Mouse (Mus musculus): ENCODE measurements around the gene Plekha6. TPM values are rescaled to one million over a fixed set of nuclear protein-coding genes. Genes with fewer than 3 reads are reported as not detected.

Plekha6 gene
- polyA plus RNA-seq, 1 experiment from 2014 or later: 17.0 TPM

DNA sequence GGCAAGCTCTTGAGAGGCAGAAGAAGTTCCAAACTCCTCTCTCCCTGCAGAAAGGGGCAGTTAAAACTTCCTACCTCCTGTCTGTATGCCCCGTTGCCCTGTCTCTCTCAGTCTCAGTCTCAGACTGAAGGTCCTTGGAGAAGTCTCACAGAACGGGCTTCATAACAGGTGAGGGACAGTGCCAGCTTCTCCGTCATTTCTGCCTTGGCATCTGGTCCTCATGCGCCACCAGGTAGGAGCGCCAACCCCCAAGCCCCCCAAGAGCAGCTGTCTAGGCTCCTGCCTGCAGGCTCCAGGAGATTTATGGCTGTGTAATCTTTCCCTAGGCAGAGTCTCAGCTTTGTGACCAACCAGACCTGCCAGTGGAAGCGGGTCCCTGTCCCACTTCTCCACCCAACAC lies 86.8 kb downstream of the Plekha6 start:
- ATAC-seq (ENCODE audit: low FRiP score): no peak
- Histone ChIP-seq H3K4me3 (ENCODE audit: low read depth, low read length) (no peak overlapping the region), H3K4me1 (ENCODE audit: control insufficient read depth, insufficient read depth, low read length) (peaks cover 30% of the 10 kb centered on the region), H3K4me2 (no peak overlapping the region), H3K9me3 (ENCODE audit: control insufficient read depth, low read length) (no peaks in the 10 kb centered on the region), H3K27me3 (ENCODE audit: control insufficient read depth, insufficient read depth, low read length) (no peaks in the 10 kb centered on the region), H3K36me3 (ENCODE audit: control insufficient read depth, insufficient read depth, low read length) (0 out of 2 replicates have a peak, but pooled peaks cover 2% of the 10 kb centered on the region), H3K27ac (ENCODE audit: low read depth, low read length) (no peak overlapping the region), H3K9ac (ENCODE audit: low read length) (no peak overlapping the region)
- no peak for DNase-seq (ENCODE audit: low spot score, missing footprints)
- 96% methylated on average over 6 of the region's 6 CpGs for WGBS

DNA sequence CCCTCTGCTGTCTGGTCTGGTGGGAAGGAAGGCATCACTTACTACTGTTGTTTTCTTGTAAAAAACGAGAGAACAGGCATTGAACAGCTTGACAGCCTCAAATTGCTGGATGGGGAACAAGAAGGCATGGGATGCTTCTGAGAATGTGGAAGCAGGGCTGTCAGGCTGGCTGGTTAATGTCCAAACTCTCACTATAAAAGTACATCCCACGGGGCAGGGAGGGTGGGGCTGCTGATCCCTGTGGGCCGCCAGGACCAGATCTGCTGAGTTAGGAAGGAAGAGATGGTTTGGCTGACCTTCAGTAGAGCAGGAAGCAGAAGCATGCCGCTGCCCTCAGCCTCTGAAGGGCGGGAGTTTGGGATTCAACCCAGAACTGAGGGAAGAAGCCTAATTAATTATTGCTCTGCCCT lies 87.6 kb downstream of the Plekha6 start:
- no peak for ATAC-seq (ENCODE audit: low FRiP score)
- WGBS: 48% methylated on average over 5 of the region's 5 CpGs
- Histone ChIP-seq H3K27me3 (ENCODE audit: control insufficient read depth, insufficient read depth, low read length) (no peaks in the 10 kb centered on the region), H3K27ac (ENCODE audit: low read depth, low read length) (no peak overlapping the region), H3K4me3 (ENCODE audit: low read depth, low read length) (no peak overlapping the region), H3K9ac (ENCODE audit: low read length) (no peak overlapping the region), H3K4me1 (ENCODE audit: control insufficient read depth, insufficient read depth, low read length) (peaks cover 24% of the 10 kb centered on the region), H3K4me2 (no peak overlapping the region), H3K36me3 (ENCODE audit: control insufficient read depth, insufficient read depth, low read length) (0 out of 2 replicates have a peak, but pooled peaks cover 2% of the 10 kb centered on the region), H3K9me3 (ENCODE audit: control insufficient read depth, low read length) (no peaks in the 10 kb centered on the region)
- DNase-seq (ENCODE audit: low spot score, missing footprints): no peak

GRCm38 (mm10) chr1:133252251-133252650 lies 88.2 kb downstream of the Plekha6 start:
- H3K4me3 ChIP-seq (ENCODE audit: low read depth, low read length): no peak overlapping the region
- no peak for ATAC-seq (ENCODE audit: low FRiP score)
- no peak overlapping the region for H3K9ac ChIP-seq (ENCODE audit: low read length)
- H3K4me2 ChIP-seq: no peak overlapping the region
- H3K4me1 ChIP-seq (ENCODE audit: control insufficient read depth, insufficient read depth, low read length): peaks cover 19% of the 10 kb centered on the region
- H3K27ac ChIP-seq (ENCODE audit: low read depth, low read length): no peak overlapping the region
- DNase-seq (ENCODE audit: low spot score, missing footprints): no peak
- H3K36me3 ChIP-seq (ENCODE audit: control insufficient read depth, insufficient read depth, low read length): 0 out of 2 replicates have a peak, but pooled peaks cover 2% of the 10 kb centered on the region
- no peaks in the 10 kb centered on the region for H3K9me3 ChIP-seq (ENCODE audit: control insufficient read depth, low read length)
- 91% methylated on average over 3 of the region's 3 CpGs for WGBS
- H3K27me3 ChIP-seq (ENCODE audit: control insufficient read depth, insufficient read depth, low read length): no peaks in the 10 kb centered on the region

- no peak for ATAC-seq (ENCODE audit: low FRiP score)
- Histone ChIP-seq H3K36me3 (ENCODE audit: control insufficient read depth, insufficient read depth, low read length) (0 out of 2 replicates have a peak, but pooled peaks cover 2% of the 10 kb centered on the region), H3K4me1 (ENCODE audit: control insufficient read depth, insufficient read depth, low read length) (peaks cover 19% of the 10 kb centered on the region), H3K4me2 (no peak overlapping the region), H3K27ac (ENCODE audit: low read depth, low read length) (no peak overlapping the region), H3K9ac (ENCODE audit: low read length) (no peak overlapping the region), H3K4me3 (ENCODE audit: low read depth, low read length) (no peak overlapping the region), H3K9me3 (ENCODE audit: control insufficient read depth, low read length) (no peaks in the 10 kb centered on the region), H3K27me3 (ENCODE audit: control insufficient read depth, insufficient read depth, low read length) (no peaks in the 10 kb centered on the region)
- WGBS: 60% methylated on average over 10 of the region's 10 CpGs
- no peak for DNase-seq (ENCODE audit: low spot score, missing footprints)
Measured at GRCm38 (mm10) chr1:133252801-133253531, 89.0 kb downstream of the Plekha6 start.

DNA sequence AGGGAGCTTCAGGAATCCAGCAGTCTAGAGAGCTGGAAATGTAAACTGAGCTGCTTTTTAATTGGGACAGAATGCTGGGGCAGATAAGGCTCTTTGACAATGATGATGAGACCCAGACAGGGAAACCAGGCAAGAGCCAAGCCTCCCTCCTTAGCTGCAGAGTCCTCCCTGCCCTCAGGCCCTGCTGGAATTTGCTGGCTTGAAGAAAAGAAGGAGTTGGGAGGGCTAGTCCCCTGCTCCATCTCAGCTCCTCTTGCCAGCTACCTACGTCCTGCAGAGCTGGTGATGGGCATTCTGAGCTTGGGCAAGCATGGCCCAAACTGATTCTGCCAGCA lies 89.5 kb downstream of the Plekha6 start:
- WGBS: 65% methylated on average over 1 of the region's 1 CpGs
- no peak overlapping the region for H3K27ac ChIP-seq (ENCODE audit: low read depth, low read length)

DNA sequence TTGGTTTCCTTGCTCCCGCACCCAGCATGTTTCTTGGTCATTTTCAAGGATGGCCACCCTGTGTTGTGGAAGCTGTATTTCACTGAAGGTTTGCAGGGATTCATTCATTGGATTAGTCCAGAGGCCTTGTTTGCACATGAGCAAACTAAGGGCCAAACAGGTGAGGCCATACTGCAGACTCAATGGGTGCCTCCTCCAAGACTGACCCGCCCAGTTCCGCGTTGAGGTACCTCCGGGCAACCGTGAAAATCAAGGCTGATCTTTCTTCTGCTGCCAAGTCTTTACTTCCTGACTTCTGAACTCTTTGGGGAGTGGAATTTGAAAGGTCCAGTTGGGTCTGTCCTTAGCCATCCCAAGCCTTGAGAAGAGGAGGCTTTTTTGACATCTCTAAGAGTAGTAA lies 90.2 kb downstream of the Plekha6 start:
- DNase-seq (ENCODE audit: low spot score, missing footprints): no peak
- Histone ChIP-seq H3K27ac (ENCODE audit: low read depth, low read length) (no peak overlapping the region), H3K9me3 (ENCODE audit: control insufficient read depth, low read length) (no peaks in the 10 kb centered on the region), H3K27me3 (ENCODE audit: control insufficient read depth, insufficient read depth, low read length) (no peaks in the 10 kb centered on the region), H3K4me3 (ENCODE audit: low read depth, low read length) (no peak overlapping the region), H3K4me1 (ENCODE audit: control insufficient read depth, insufficient read depth, low read length) (peaks cover 21% of the 10 kb centered on the region), H3K36me3 (ENCODE audit: control insufficient read depth, insufficient read depth, low read length) (no peaks in the 10 kb centered on the region), H3K4me2 (no peak overlapping the region), H3K9ac (ENCODE audit: low read length) (no peak overlapping the region)
- no peak for ATAC-seq (ENCODE audit: low FRiP score)
- 91% methylated on average over 6 of the region's 6 CpGs for WGBS

More for the DNA sequence above, 89.5 kb downstream of the Plekha6 start:
- Histone ChIP-seq H3K4me3 (ENCODE audit: low read depth, low read length) (no peak overlapping the region), H3K36me3 (ENCODE audit: control insufficient read depth, insufficient read depth, low read length) (no peaks in the 10 kb centered on the region), H3K9me3 (ENCODE audit: control insufficient read depth, low read length) (no peaks in the 10 kb centered on the region), H3K4me1 (ENCODE audit: control insufficient read depth, insufficient read depth, low read length) (peaks cover 19% of the 10 kb centered on the region), H3K27me3 (ENCODE audit: control insufficient read depth, insufficient read depth, low read length) (no peaks in the 10 kb centered on the region), H3K4me2 (no peak overlapping the region), H3K9ac (ENCODE audit: low read length) (no peak overlapping the region)
- ATAC-seq (ENCODE audit: low FRiP score) (no peak), DNase-seq (ENCODE audit: low spot score, missing footprints) (no peak)

DNA sequence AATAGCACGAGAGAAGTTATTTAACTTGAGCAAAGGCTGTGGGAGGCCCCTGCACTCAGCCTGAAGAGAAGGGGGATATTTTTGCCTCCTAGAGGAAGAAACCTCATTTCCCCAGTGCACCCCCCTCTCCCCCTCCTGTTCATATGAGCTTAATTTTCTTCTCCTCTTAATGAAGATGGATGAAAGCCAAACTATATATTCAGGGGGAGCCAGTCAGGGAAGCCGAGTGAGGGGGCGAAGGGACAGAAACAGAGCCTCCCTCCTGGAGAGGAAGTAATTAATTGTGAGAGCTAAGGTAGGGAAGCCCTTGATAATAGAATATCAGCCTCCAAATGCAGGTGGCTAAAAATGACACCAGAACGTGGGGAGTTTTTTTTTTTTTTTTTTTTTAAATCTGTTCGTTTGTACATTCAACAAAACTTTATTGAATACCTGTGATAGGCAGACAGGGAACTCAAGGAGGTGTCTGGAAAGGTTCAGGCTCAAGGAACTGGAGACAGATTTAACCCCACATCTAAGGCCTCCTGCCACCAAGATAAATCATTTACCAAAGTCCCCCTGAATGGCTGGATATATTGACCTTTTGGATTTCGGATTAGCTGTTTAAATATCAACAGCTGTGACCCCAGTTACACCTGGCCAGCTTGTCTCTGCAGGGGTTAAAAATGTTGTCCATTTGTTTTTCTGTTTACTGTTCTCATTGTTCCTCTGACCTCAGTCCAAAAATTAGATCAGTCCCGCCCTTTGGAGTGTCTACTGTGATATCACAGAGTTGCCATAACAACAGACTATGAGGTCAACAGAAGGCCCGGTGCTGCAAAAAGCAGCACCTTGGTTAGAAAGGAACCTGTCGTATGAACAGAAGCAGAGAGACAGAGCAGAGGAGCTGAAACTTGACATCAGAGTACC lies 91.1 kb downstream of the Plekha6 start:
- ATAC-seq (ENCODE audit: low FRiP score): no peak
- Histone ChIP-seq H3K9ac (ENCODE audit: low read length) (no peak overlapping the region), H3K27ac (ENCODE audit: low read depth, low read length) (no peak overlapping the region), H3K9me3 (ENCODE audit: control insufficient read depth, low read length) (no peaks in the 10 kb centered on the region), H3K4me3 (ENCODE audit: low read depth, low read length) (no peak overlapping the region), H3K4me2 (no peak overlapping the region), H3K27me3 (ENCODE audit: control insufficient read depth, insufficient read depth, low read length) (no peaks in the 10 kb centered on the region), H3K36me3 (ENCODE audit: control insufficient read depth, insufficient read depth, low read length) (peaks cover 2% of the 10 kb centered on the region; the same call in 1 of the 2 replicates), H3K4me1 (ENCODE audit: control insufficient read depth, insufficient read depth, low read length) (peaks cover 21% of the 10 kb centered on the region)
- no peak for DNase-seq (ENCODE audit: low spot score, missing footprints)
- 60% methylated on average over 9 of the region's 9 CpGs for WGBS

DNA sequence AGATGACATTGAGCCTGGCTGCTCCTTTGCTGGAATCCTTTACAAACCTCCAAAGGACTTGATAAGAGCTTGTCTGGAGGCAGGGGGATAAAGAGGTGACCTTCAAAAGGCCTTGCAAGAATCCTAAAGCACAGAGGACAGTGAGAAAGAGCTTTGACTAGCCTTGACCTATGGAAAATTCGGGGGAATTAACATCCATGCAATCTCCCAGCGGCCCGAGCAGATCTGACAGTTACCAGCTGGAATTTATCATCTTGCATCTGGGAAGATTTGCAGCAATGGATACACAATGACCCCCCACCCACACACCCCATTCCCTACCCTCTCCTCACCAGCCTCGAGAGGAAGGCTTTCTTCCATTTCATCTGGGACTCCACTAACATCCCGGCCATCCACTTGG lies 91.8 kb downstream of the Plekha6 start:
- Histone ChIP-seq H3K4me1 (ENCODE audit: control insufficient read depth, insufficient read depth, low read length) (peaks cover 21% of the 10 kb centered on the region), H3K9ac (ENCODE audit: low read length) (no peak overlapping the region), H3K4me2 (no peak overlapping the region), H3K27me3 (ENCODE audit: control insufficient read depth, insufficient read depth, low read length) (no peaks in the 10 kb centered on the region), H3K36me3 (ENCODE audit: control insufficient read depth, insufficient read depth, low read length) (peaks cover 2% of the 10 kb centered on the region; the same call in 1 of the 2 replicates), H3K27ac (ENCODE audit: low read depth, low read length) (no peak overlapping the region), H3K9me3 (ENCODE audit: control insufficient read depth, low read length) (no peaks in the 10 kb centered on the region), H3K4me3 (ENCODE audit: low read depth, low read length) (no peak overlapping the region)
- no peak for DNase-seq (ENCODE audit: low spot score, missing footprints)
- ATAC-seq (ENCODE audit: low FRiP score): no peak
- WGBS: 64% methylated on average over 5 of the region's 5 CpGs

GRCm38 (mm10) chr1:133256347-133256746 lies 92.3 kb downstream of the Plekha6 start:
- WGBS: 77% methylated on average over 8 of the region's 8 CpGs
- no peak overlapping the region for H3K9ac ChIP-seq (ENCODE audit: low read length)
- no peaks in the 10 kb centered on the region for H3K27me3 ChIP-seq (ENCODE audit: control insufficient read depth, insufficient read depth, low read length)
- ATAC-seq (ENCODE audit: low FRiP score) (no peak), DNase-seq (ENCODE audit: low spot score, missing footprints) (no peak)
- H3K4me2 ChIP-seq: no peak overlapping the region
- H3K4me1 ChIP-seq (ENCODE audit: control insufficient read depth, insufficient read depth, low read length): peaks cover 17% of the 10 kb centered on the region
- no peaks in the 10 kb centered on the region for H3K9me3 ChIP-seq (ENCODE audit: control insufficient read depth, low read length)
- peaks cover 2% of the 10 kb centered on the region; the same call in 1 of the 2 replicates for H3K36me3 ChIP-seq (ENCODE audit: control insufficient read depth, insufficient read depth, low read length)
- H3K27ac ChIP-seq (ENCODE audit: low read depth, low read length): no peak overlapping the region
- no peak overlapping the region for H3K4me3 ChIP-seq (ENCODE audit: low read depth, low read length)

Data from midbrain, embryonic 11.5 days (tissue).